Mouse (Mus musculus): Measurements from ENCODE around the gene Wdr6.

Gene Wdr6

GRCm38 (mm10) chr9:108523341-108523740 is 55.2 kb downstream of the Wdr6 start:
- no peak for DNase-seq (ENCODE audit: low spot score)
